In genomic region chr14:62829291-62829690, GRCm38 (mm10) we compare ENCODE assay signal across 25 mouse cellular contexts.
"Had no signal": no experiment of that assay in that cellular context is flagged by ENCODE, and none has a peak within 500 bp of the region (broad histone marks: within the 10 kb centered on the region; RNA-seq: fewer than 3 reads in every experiment).

No protein-coding gene starts in this region.

- H3K9ac ChIP-seq: heart, embryonic 12.5 days; hindbrain, embryonic 12.5 days; hindbrain, embryonic 14.5 days; intestine, embryonic 15.5 days; limb, embryonic 13.5 days; limb, embryonic 15.5 days; liver, embryonic 12.5 days; liver, embryonic 14.5 days had no signal

- DNase-seq: gastrocnemius, adult 2 months; gastrocnemius, postnatal 10 days; gastrocnemius, postnatal 25 days; heart, adult 2 months; heart, postnatal 10 days; heart, postnatal 36 days; kidney, adult 18-20 months; kidney, adult 8-10 months; kidney, postnatal 10 days; kidney, postnatal 25 days; kidney, postnatal 4 days; layer of hippocampus, postnatal 36 days; left cerebral cortex, postnatal 4 days had no signal

- H3K36me3 ChIP-seq: heart, embryonic 12.5 days; hindbrain, embryonic 12.5 days; intestine, embryonic 15.5 days; limb, embryonic 13.5 days; limb, embryonic 15.5 days; liver, embryonic 12.5 days had no signal

- H3K4me3 ChIP-seq: gastrocnemius, adult 2 months; heart, adult 2 months; heart, embryonic 12.5 days; hindbrain, embryonic 12.5 days; intestine, embryonic 15.5 days; layer of hippocampus, adult 2 months; limb, embryonic 13.5 days; limb, embryonic 15.5 days; liver, embryonic 12.5 days had no signal

- H3K4me2 ChIP-seq: heart, embryonic 12.5 days; hindbrain, embryonic 12.5 days; hindbrain, embryonic 14.5 days; intestine, embryonic 15.5 days; limb, embryonic 13.5 days; limb, embryonic 15.5 days; liver, embryonic 12.5 days had no signal

- H3K9me3 ChIP-seq: heart, embryonic 12.5 days; hindbrain, embryonic 12.5 days; intestine, embryonic 15.5 days; limb, embryonic 13.5 days; limb, embryonic 15.5 days; liver, embryonic 12.5 days had no signal

- H3K27me3 ChIP-seq: heart, embryonic 12.5 days; hindbrain, embryonic 12.5 days; intestine, embryonic 15.5 days; limb, embryonic 13.5 days; limb, embryonic 15.5 days had no signal

- ATAC-seq: hindbrain, embryonic 16.5 days; inflammation-experienced regulatory T-cells, adult 6 months; intestine, embryonic 15.5 days; intestine, postnatal 0 days; liver, embryonic 12.5 days had no signal

- H3K4me1 ChIP-seq: hindbrain, embryonic 12.5 days; intestine, embryonic 15.5 days; limb, embryonic 13.5 days; limb, embryonic 15.5 days had no signal

- H3K27ac ChIP-seq: gastrocnemius, adult 2 months; heart, adult 2 months; hindbrain, embryonic 12.5 days; hindbrain, embryonic 14.5 days; intestine, embryonic 15.5 days; layer of hippocampus, adult 2 months; limb, embryonic 13.5 days; limb, embryonic 15.5 days; liver, embryonic 12.5 days; liver, embryonic 14.5 days had no signal
